9 mouse cellular contexts compared by ENCODE assay signal in the genomic region with DNA sequence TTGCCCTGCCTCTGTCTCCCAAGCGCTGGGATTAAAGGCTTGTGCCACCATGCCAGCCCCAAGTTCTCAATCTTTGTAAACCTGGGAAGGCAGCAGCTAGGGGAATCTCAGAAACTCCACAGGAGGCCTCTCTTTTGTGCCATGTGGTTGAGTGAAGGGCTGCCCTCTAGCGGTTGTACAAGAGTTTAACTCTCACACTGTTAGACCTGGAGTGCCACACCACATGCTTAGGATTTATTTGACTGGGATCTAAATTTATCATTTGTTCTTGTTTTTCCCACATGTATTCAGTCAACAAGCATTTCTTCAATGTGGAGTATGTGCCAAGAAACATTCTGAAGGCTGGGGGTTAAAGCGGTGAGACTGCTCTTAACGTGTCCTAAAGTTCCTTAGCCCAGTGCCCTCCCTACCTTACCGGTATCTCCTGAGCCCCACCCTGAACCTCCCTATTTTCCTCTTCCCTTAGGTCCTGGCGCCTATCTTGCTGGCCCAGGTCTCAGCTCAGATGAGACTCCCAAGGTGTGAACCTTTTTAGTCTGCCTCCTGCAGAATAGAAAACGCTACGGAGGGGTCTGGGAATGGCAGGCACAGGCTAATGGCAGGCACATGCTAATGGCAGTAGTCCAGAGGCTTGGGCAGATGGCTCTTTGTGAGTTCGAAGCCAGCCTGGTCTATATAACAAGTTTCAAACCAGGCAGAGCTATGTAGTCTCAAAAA. TPM values are rescaled to one million over a fixed set of nuclear protein-coding genes. Genes with fewer than 3 reads are reported as not detected.
DNase-seq lines count a peak whose midpoint lies in the region; ATAC-seq and TF ChIP-seq lines count a peak whose summit lies in the region.
"Had no signal": no experiment of that assay in that cellular context is flagged by ENCODE, and none has a peak within 500 bp of the region (broad histone marks: within the 10 kb centered on the region; RNA-seq: fewer than 3 reads in every experiment).

No protein-coding gene starts in this region.

- no peaks in the 10 kb centered on the region for H3K36me3 ChIP-seq in hindbrain, embryonic 11.5 days (ENCODE audit: control insufficient read depth, insufficient read depth, low read length)
- H3K36me3 ChIP-seq in hindbrain, embryonic 16.5 days (ENCODE audit: control insufficient read depth, insufficient read depth, low read length) = no peaks in the 10 kb centered on the region
- no peaks in the 10 kb centered on the region; the same call in 1 of the 2 replicates for H3K36me3 ChIP-seq in splenic B cell, adult 2 months (ENCODE audit: control insufficient read depth, insufficient read depth, low read length, poor library complexity, severe bottlenecking)

- intact Hi-C loops in heart, postnatal 10 days (cut with DNase I) = loop anchor here (1.0 to 2.0 kb wide), 5 partner anchors 25 to 89 kb away; a partner anchor contains a TSS
- intact Hi-C loops in left cerebral cortex, adult 2 months (cut with DNase I) = loop anchor here (1.0 to 2.0 kb wide), 3 partner anchors 25 to 89 kb away; no protein-coding TSS in a partner anchor

- no peak overlapping the region for H3K27ac ChIP-seq in hindbrain, embryonic 11.5 days (ENCODE audit: low read depth, low read length)
- H3K27ac ChIP-seq in hindbrain, embryonic 16.5 days (ENCODE audit: low read depth, low read length) = no peak overlapping the region
- H3K27ac ChIP-seq in left cerebral cortex, adult 2 months = no peak overlapping the region

- no peaks in the 10 kb centered on the region for H3K9me3 ChIP-seq in hindbrain, embryonic 11.5 days (ENCODE audit: control insufficient read depth, low read length)
- H3K9me3 ChIP-seq in hindbrain, embryonic 16.5 days (ENCODE audit: control insufficient read depth, low read length) = no peaks in the 10 kb centered on the region

- peak; percentile 89 for TF ChIP-seq CTCF in left cerebral cortex, adult 2 months (IDR thresholded peaks at IDR 0.05)

- no peak overlapping the region for H3K9ac ChIP-seq in hindbrain, embryonic 11.5 days (ENCODE audit: low read depth, low read length)
- H3K9ac ChIP-seq in hindbrain, embryonic 16.5 days (ENCODE audit: low read depth, low read length) = no peak overlapping the region

- no peaks in the 10 kb centered on the region for H3K27me3 ChIP-seq in hindbrain, embryonic 11.5 days (ENCODE audit: control insufficient read depth, insufficient read depth, low read length)
- H3K27me3 ChIP-seq in hindbrain, embryonic 16.5 days (replicated peaks; ENCODE audit: control insufficient read depth, insufficient read depth, low read length) = no peaks in the 10 kb centered on the region
- no peaks in the 10 kb centered on the region for H3K27me3 ChIP-seq in splenic B cell, adult 2 months (ENCODE audit: control insufficient read depth, insufficient read depth, low read length, poor library complexity, severe bottlenecking)

- no peak overlapping the region for H3K4me2 ChIP-seq in hindbrain, embryonic 11.5 days (replicated peaks; ENCODE audit: low read depth, low read length)
- no peak overlapping the region for H3K4me2 ChIP-seq in hindbrain, embryonic 16.5 days (ENCODE audit: low read length)

- peaks cover 3% of the 10 kb centered on the region for H3K4me1 ChIP-seq in hindbrain, embryonic 11.5 days (replicated peaks; ENCODE audit: control insufficient read depth, insufficient read depth, low read length)
- H3K4me1 ChIP-seq in hindbrain, embryonic 16.5 days (ENCODE audit: control insufficient read depth, insufficient read depth, low read depth, low read length) = peaks cover 17% of the 10 kb centered on the region

- peak; percentile 82 for DNase-seq in hindbrain, embryonic 11.5 days (ENCODE audit: low spot score)
- peak; percentile 50 for DNase-seq in adrenal gland, adult 8-10 months
- peak; percentile 79 for DNase-seq in embryo, embryonic 9.5 days (ENCODE audit: extremely low spot score)
- peak; percentile 81 to 84 for DNase-seq in heart, postnatal 10 days
- peak; percentile 60 to 65 for DNase-seq in left cerebral cortex, adult 2 months (ENCODE audit: extremely low spot score in 1 of 2, low spot score in 2 of 2)
- peak; percentile 83 for DNase-seq in mesoderm, embryonic 11.5 days (ENCODE audit: low read depth, low spot score)
- peak; percentile 83 for DNase-seq in splenic B cell, adult 2 months (ENCODE audit: low read depth, low spot score)

- WGBS in hindbrain, embryonic 11.5 days = 64% methylated on average over 9 of the region's 9 CpGs
- WGBS in hindbrain, embryonic 16.5 days = 57% methylated on average over 9 of the region's 9 CpGs

- H3K4me3 ChIP-seq in hindbrain, embryonic 11.5 days (ENCODE audit: low read depth, low read length) = no peak overlapping the region
- H3K4me3 ChIP-seq in hindbrain, embryonic 16.5 days (ENCODE audit: low read length) = no peak overlapping the region
- H3K4me3 ChIP-seq in left cerebral cortex, adult 2 months = no peak overlapping the region

- no peak for ATAC-seq in hindbrain, embryonic 11.5 days (ENCODE audit: low FRiP score)
- ATAC-seq in hindbrain, embryonic 16.5 days = no peak

RNA-seq across cellular contexts. Expression of a gene that starts 1.1 kb away (rescaled TPM):
- 10.1 and 12.7 TPM in 2 replicates for polyA plus RNA-seq in hindbrain, embryonic 11.5 days (2014; fragmentation: Nextera tagmentation; extraction: Ambion mirVana)
- polyA plus RNA-seq in hindbrain, embryonic 16.5 days (2015; fragmentation: Nextera tagmentation; extraction: Ambion mirVana) = 14.2 TPM in 2 replicates
- total RNA-seq in adrenal gland, adult 8-10 months (2022) = 10 to 100 TPM; 11.5 to 13.5 (median 12.0) TPM
- total RNA-seq in heart, postnatal 10 days (2021) = 10 to 100 TPM; 18.7 to 20.2 TPM
- total RNA-seq in left cerebral cortex, adult 2 months (2021) = 1 to 10 TPM; 6.9 to 9.5 TPM

RNA-seq across cellular contexts. Expression of a gene that starts 24.1 kb away (rescaled TPM):
- polyA plus RNA-seq in hindbrain, embryonic 11.5 days (2014; fragmentation: Nextera tagmentation; extraction: Ambion mirVana) = 59.9 and 67.6 TPM in 2 replicates
- 88.8 and 99.8 TPM in 2 replicates for polyA plus RNA-seq in hindbrain, embryonic 16.5 days (2015; fragmentation: Nextera tagmentation; extraction: Ambion mirVana)
- total RNA-seq in adrenal gland, adult 8-10 months (2022) = 10 to 100 TPM; 16.9 to 20.0 (median 18.5) TPM
- 10 to 100 TPM; 23.1 to 23.3 TPM for total RNA-seq in heart, postnatal 10 days (2021)
- 10 to 100 TPM; 25.4 to 27.4 TPM for total RNA-seq in left cerebral cortex, adult 2 months (2021)

RNA-seq across cellular contexts. Expression of a gene that starts 33.1 kb away (rescaled TPM):
- 0.77 and 1.0 TPM in 2 replicates for polyA plus RNA-seq in hindbrain, embryonic 11.5 days (2014; fragmentation: Nextera tagmentation; extraction: Ambion mirVana)
- 0.47 and 0.81 TPM in 2 replicates for polyA plus RNA-seq in hindbrain, embryonic 16.5 days (2015; fragmentation: Nextera tagmentation; extraction: Ambion mirVana)
- total RNA-seq in adrenal gland, adult 8-10 months (2022) = not detected
- total RNA-seq in heart, postnatal 10 days (2021) = not detected
- not detected for total RNA-seq in left cerebral cortex, adult 2 months (2021)
- polyA plus RNA-seq: macrophage had no signal

RNA-seq across cellular contexts. Expression of a gene that starts 54.5 kb away (rescaled TPM):
- 7.8 and 9.0 TPM in 2 replicates for polyA plus RNA-seq in hindbrain, embryonic 11.5 days (2014; fragmentation: Nextera tagmentation; extraction: Ambion mirVana)
- polyA plus RNA-seq in hindbrain, embryonic 16.5 days (2015; fragmentation: Nextera tagmentation; extraction: Ambion mirVana) = 17.3 and 19.8 TPM in 2 replicates
- total RNA-seq in adrenal gland, adult 8-10 months (2022) = 10 to 100 TPM in 3 of 4 experiments, 1 to 10 TPM in 1; 9.8 to 22.3 (median 14.5) TPM
- 10 to 100 TPM; 11.1 to 11.7 TPM for total RNA-seq in heart, postnatal 10 days (2021)
- total RNA-seq in left cerebral cortex, adult 2 months (2021) = 10 to 100 TPM; 16.0 to 16.2 TPM
